9 mouse cellular contexts compared by ENCODE assay signal in genomic region chr9:66078493-66078892, GRCm38 (mm10). TPM values are rescaled to one million over a fixed set of nuclear protein-coding genes. Genes with fewer than 3 reads are reported as not detected.
DNase-seq lines count a peak whose midpoint lies in the region; ATAC-seq lines count a peak whose summit lies in the region.
"Had no signal": no experiment of that assay in that cellular context is flagged by ENCODE, and none has a peak within 500 bp of the region (broad histone marks: within the 10 kb centered on the region; RNA-seq: fewer than 3 reads in every experiment).

No protein-coding gene starts in this region.

- peaks cover 6% of the 10 kb centered on the region for H3K4me1 ChIP-seq in embryonic facial prominence, embryonic 13.5 days
- H3K4me1 ChIP-seq in intestine, embryonic 15.5 days (replicated peaks) = peaks cover 5% of the 10 kb centered on the region; the same call in 1 of the 2 replicates

- peak overlapping the region; percentile 38 for H3K4me2 ChIP-seq in embryonic facial prominence, embryonic 13.5 days
- peak overlapping the region; percentile 30; the same call in 1 of the 2 replicates for H3K4me2 ChIP-seq in intestine, embryonic 15.5 days (replicated peaks)

- ATAC-seq in embryonic facial prominence, embryonic 13.5 days (ENCODE audit: insufficient number of reproducible peaks, insufficient read depth, low FRiP score, low TSS enrichment, low read depth) = peak; percentile 56; the same call in 1 of the 2 replicates
- ATAC-seq in intestine, embryonic 15.5 days = no peak

- H3K27ac ChIP-seq in embryonic facial prominence, embryonic 13.5 days = peak overlapping the region; percentile 74
- no peak overlapping the region; the same call in 1 of the 2 replicates for H3K27ac ChIP-seq in intestine, embryonic 15.5 days

- H3K9me3 ChIP-seq in embryonic facial prominence, embryonic 13.5 days = no peaks in the 10 kb centered on the region
- no peaks in the 10 kb centered on the region for H3K9me3 ChIP-seq in intestine, embryonic 15.5 days

- DNase-seq in left cerebral cortex, postnatal 10 days (ENCODE audit: extremely low spot score in 1 of 2, low spot score in 2 of 2) = peak; percentile 44 to 59
- no peak for DNase-seq in left cerebral cortex, adult 8-10 months (ENCODE audit: low spot score in 2 of 2)
- peak; percentile 44 for DNase-seq in neural tube, embryonic 10.5 days (ENCODE audit: extremely low spot score, low spot score)
- no peak for DNase-seq in cerebellum, postnatal 25 days
- DNase-seq in right cerebral cortex, adult 18-20 months = no peak
- no peak for DNase-seq in left cerebral cortex, adult 11 months (ENCODE audit: low spot score)
- DNase-seq: kidney, adult 8-10 months had no signal

- 4% methylated on average over 14 of the region's 14 CpGs for WGBS in embryonic facial prominence, embryonic 13.5 days
- WGBS in intestine, embryonic 15.5 days = 6% methylated on average over 14 of the region's 14 CpGs

- peak overlapping the region; percentile 17; the same call in 1 of the 2 replicates for H3K9ac ChIP-seq in embryonic facial prominence, embryonic 13.5 days
- no peak overlapping the region for H3K9ac ChIP-seq in intestine, embryonic 15.5 days

- H3K4me3 ChIP-seq in embryonic facial prominence, embryonic 13.5 days = no peak overlapping the region
- no peak overlapping the region for H3K4me3 ChIP-seq in intestine, embryonic 15.5 days (replicated peaks)

- H3K36me3 ChIP-seq in embryonic facial prominence, embryonic 13.5 days = no peaks in the 10 kb centered on the region
- H3K36me3 ChIP-seq in intestine, embryonic 15.5 days = no peaks in the 10 kb centered on the region

- intact Hi-C loops in left cerebral cortex, postnatal 10 days (cut with DNase I) = no loop called here

- H3K27me3 ChIP-seq in embryonic facial prominence, embryonic 13.5 days = 0 out of 2 replicates have a peak, but pooled peaks cover 7% of the 10 kb centered on the region
- no peaks in the 10 kb centered on the region for H3K27me3 ChIP-seq in intestine, embryonic 15.5 days (replicated peaks)

RNA-seq across cellular contexts. Expression of gene Snx22, which starts 9.0 kb away (rescaled TPM):
- 1 to 10 TPM; 4.6 to 4.9 TPM for total RNA-seq in left cerebral cortex, postnatal 10 days (2021)
- total RNA-seq in left cerebral cortex, adult 8-10 months (2022) = 1 to 10 TPM; 4.3 to 6.0 (median 5.2) TPM
- 5.3 and 5.6 TPM in 2 replicates for polyA plus RNA-seq in embryonic facial prominence, embryonic 13.5 days (2015; fragmentation: Nextera tagmentation; extraction: Ambion mirVana)
- polyA plus RNA-seq in intestine, embryonic 15.5 days (2015; fragmentation: Nextera tagmentation; extraction: Ambion mirVana) = 1.1 and 1.4 TPM in 2 replicates

RNA-seq across cellular contexts. Expression of gene Ppib, which starts 18.5 kb away (rescaled TPM):
- total RNA-seq in left cerebral cortex, postnatal 10 days (2021) = 100 to 1,000 TPM; 238 to 241 TPM
- 100 to 1,000 TPM; 147 to 175 (median 159) TPM for total RNA-seq in left cerebral cortex, adult 8-10 months (2022)
- polyA plus RNA-seq in embryonic facial prominence, embryonic 13.5 days (2015; fragmentation: Nextera tagmentation; extraction: Ambion mirVana) = 568 and 589 TPM in 2 replicates
- 638 and 715 TPM in 2 replicates for polyA plus RNA-seq in intestine, embryonic 15.5 days (2015; fragmentation: Nextera tagmentation; extraction: Ambion mirVana)

RNA-seq across cellular contexts. Expression of gene Snx1, which starts 47.9 kb away (rescaled TPM):
- total RNA-seq in left cerebral cortex, postnatal 10 days (2021) = 10 to 100 TPM; 43.6 to 44.9 TPM
- total RNA-seq in left cerebral cortex, adult 8-10 months (2022) = 10 to 100 TPM; 76.2 to 82.1 (median 79.1) TPM
- polyA plus RNA-seq in embryonic facial prominence, embryonic 13.5 days (2015; fragmentation: Nextera tagmentation; extraction: Ambion mirVana) = 119 and 131 TPM in 2 replicates
- 137 and 144 TPM in 2 replicates for polyA plus RNA-seq in intestine, embryonic 15.5 days (2015; fragmentation: Nextera tagmentation; extraction: Ambion mirVana)

RNA-seq across cellular contexts. Expression of gene Ciao2a, which starts 47.9 kb away (rescaled TPM):
- 10 to 100 TPM; 25.9 to 26.0 TPM for total RNA-seq in left cerebral cortex, postnatal 10 days (2021)
- total RNA-seq in left cerebral cortex, adult 8-10 months (2022) = 10 to 100 TPM; 25.7 to 26.7 (median 26.5) TPM
- 177 and 184 TPM in 2 replicates for polyA plus RNA-seq in embryonic facial prominence, embryonic 13.5 days (2015; fragmentation: Nextera tagmentation; extraction: Ambion mirVana)
- 215 and 218 TPM in 2 replicates for polyA plus RNA-seq in intestine, embryonic 15.5 days (2015; fragmentation: Nextera tagmentation; extraction: Ambion mirVana)

Comparison
In these comparisons a context has a peak if more than half of its experiments do, and no peak if none do; other contexts are left out.
1. DNase-seq: peak in left cerebral cortex, postnatal 10 days (2 of 2) and neural tube, embryonic 10.5 days (single experiment); none in left cerebral cortex, adult 8-10 months (0 of 2), cerebellum, postnatal 25 days (0 of 2), right cerebral cortex, adult 18-20 months (single experiment) and left cerebral cortex, adult 11 months (single experiment).